Mouse (Mus musculus) erythroblast, embryonic 14.5 days (primary cell): ENCODE data around the gene Ttll6. TPM values are rescaled to one million over a fixed set of nuclear protein-coding genes. Genes with fewer than 3 reads are reported as not detected.

ENCODE experiments used
- H3K27me3 ChIP-seq: 2 replicates; pipeline ENCODE4 v1.6.1; 2012; ENCODE audit warnings: inconsistent platforms; ENCODE audit not compliant: control insufficient read depth
- H3K36me3 ChIP-seq: 2 replicates; pipeline ENCODE4 v1.6.1; 2012; ENCODE audit warnings: mild to moderate bottlenecking, inconsistent platforms; ENCODE audit not compliant: control insufficient read depth
- H3K4me1 ChIP-seq: 2 replicates; pipeline ENCODE4 v1.6.1; 2012; ENCODE audit warnings: inconsistent platforms; ENCODE audit not compliant: control insufficient read depth
- H3K4me3 ChIP-seq: replicated peaks from 2 replicates; pipeline ENCODE3; 2012; ENCODE audit warnings: moderate library complexity, mild to moderate bottlenecking, inconsistent platforms
- H3K9me3 ChIP-seq: 2 replicates; pipeline ENCODE4 v1.6.1; 2012; ENCODE audit warnings: low read length, inconsistent platforms, mixed read lengths; ENCODE audit not compliant: control insufficient read depth
- GATA1 ChIP-seq: IDR thresholded peaks from 2 replicates; pipeline ENCODE4 v1.6.1; 2012; ENCODE audit warnings: low read length, inconsistent platforms, mixed read lengths
- TAL1 ChIP-seq: IDR thresholded peaks from 3 replicates; pipeline ENCODE4 v1.6.1; 2012; ENCODE audit warnings: low read length, inconsistent platforms, mixed read lengths
- polyA plus RNA-seq: library from polyadenylated mRNA; stranded (reverse); fragments of >175 nt; gene quantifications from 2 replicates; pipeline ENCODE4 v1.2.3, GENCODE M21; 2012

Gene Ttll6
- polyA plus RNA-seq, 1 experiment, result not detected

GRCm38 (mm10) chr11:96187321-96187720 lies 53.7 kb downstream of the Ttll6 start:
- Histone ChIP-seq H3K9me3 (peaks cover 4% of the 10 kb centered on the region; the same call in 1 of the 2 replicates), H3K4me3 (no peak overlapping the region), H3K36me3 (no peaks in the 10 kb centered on the region), H3K4me1 (no peaks in the 10 kb centered on the region), H3K27me3 (peaks cover 92% of the 10 kb centered on the region)
- no peak for TF ChIP-seq GATA1
- no peak for TF ChIP-seq TAL1

GRCm38 (mm10) chr11:96189810-96190522 lies 56.4 kb downstream of the Ttll6 start:
- H3K36me3 ChIP-seq, result no peaks in the 10 kb centered on the region
- H3K4me3 ChIP-seq, result no peak overlapping the region
- TF ChIP-seq TAL1, result no peak
- TF ChIP-seq GATA1, result no peak
- no peaks in the 10 kb centered on the region for H3K9me3 ChIP-seq
- no peaks in the 10 kb centered on the region for H3K4me1 ChIP-seq
- H3K27me3 ChIP-seq, result peaks cover 100% of the 10 kb centered on the region

- no peak for TF ChIP-seq GATA1
- TF ChIP-seq TAL1, result no peak
- H3K27me3 ChIP-seq, result peaks cover 100% of the 10 kb centered on the region
Observed at GRCm38 (mm10) chr11:96191132-96191531, 57.5 kb downstream of the Ttll6 start.

GRCm38 (mm10) chr11:96193521-96194400 lies 60.2 kb downstream of the Ttll6 start, which contains the start of gene Hoxb13:
Hoxb13 (plus strand) TSS chr11:96194316.
- H3K4me1 ChIP-seq, result no peaks in the 10 kb centered on the region
- H3K36me3 ChIP-seq, result no peaks in the 10 kb centered on the region
- H3K27me3 ChIP-seq, result peaks cover 100% of the 10 kb centered on the region
- no peaks in the 10 kb centered on the region for H3K9me3 ChIP-seq
- TF ChIP-seq GATA1, result no peak
- no peak for TF ChIP-seq TAL1
- no peak within 1 kb of the TSS for H3K4me3 ChIP-seq

More at GRCm38 (mm10) chr11:96191132-96191531, 57.5 kb downstream of the Ttll6 start:
- H3K9me3 ChIP-seq, result no peaks in the 10 kb centered on the region
- H3K4me3 ChIP-seq, result no peak overlapping the region
- H3K36me3 ChIP-seq, result no peaks in the 10 kb centered on the region
- no peaks in the 10 kb centered on the region for H3K4me1 ChIP-seq

GRCm38 (mm10) chr11:96194401-96194710 lies 60.8 kb downstream of the Ttll6 start:
- no peaks in the 10 kb centered on the region for H3K36me3 ChIP-seq
- no peaks in the 10 kb centered on the region for H3K4me1 ChIP-seq
- TF ChIP-seq TAL1 (no peak), GATA1 (no peak)
- H3K27me3 ChIP-seq, result peaks cover 100% of the 10 kb centered on the region
- no peak overlapping the region for H3K4me3 ChIP-seq
- H3K9me3 ChIP-seq, result no peaks in the 10 kb centered on the region

- H3K4me1 ChIP-seq, result no peaks in the 10 kb centered on the region
- H3K27me3 ChIP-seq, result peaks cover 100% of the 10 kb centered on the region
- no peak for TF ChIP-seq GATA1
- no peak for TF ChIP-seq TAL1
- no peaks in the 10 kb centered on the region for H3K36me3 ChIP-seq
- no peak overlapping the region for H3K4me3 ChIP-seq
- no peaks in the 10 kb centered on the region for H3K9me3 ChIP-seq
Observed at GRCm38 (mm10) chr11:96194961-96195640, 61.5 kb downstream of the Ttll6 start.

GRCm38 (mm10) chr11:96195769-96196280 lies 62.2 kb downstream of the Ttll6 start:
- Histone ChIP-seq H3K36me3 (no peaks in the 10 kb centered on the region), H3K4me1 (no peaks in the 10 kb centered on the region), H3K27me3 (peaks cover 100% of the 10 kb centered on the region), H3K9me3 (no peaks in the 10 kb centered on the region), H3K4me3 (no peak overlapping the region)
- no peak for TF ChIP-seq GATA1
- TF ChIP-seq TAL1, result no peak

GRCm38 (mm10) chr11:96198642-96199041 lies 65.1 kb downstream of the Ttll6 start:
- no peaks in the 10 kb centered on the region for H3K36me3 ChIP-seq
- no peaks in the 10 kb centered on the region for H3K9me3 ChIP-seq
- TF ChIP-seq TAL1 (no peak), GATA1 (no peak)
- H3K4me3 ChIP-seq, result no peak overlapping the region
- no peaks in the 10 kb centered on the region for H3K4me1 ChIP-seq
- peaks cover 100% of the 10 kb centered on the region for H3K27me3 ChIP-seq
